Mouse (Mus musculus): ENCODE results near the gene Chrna9. TPM values are rescaled to one million over a fixed set of nuclear protein-coding genes. Genes with fewer than 3 reads are reported as not detected.

The Chrna9 gene
- polyA plus RNA-seq, 1 experiment from 2014 or later, result 2.2 TPM

GRCm38 (mm10) chr5:65941145-65941544 is 6.4 kb downstream of the Chrna9 start:
- H3K4me1 ChIP-seq (ENCODE audit: control insufficient read depth, insufficient read depth, low read length), result no peaks in the 10 kb centered on the region
- DNase-seq (ENCODE audit: low spot score), result no peak
- no peak overlapping the region for H3K4me3 ChIP-seq (ENCODE audit: low read depth, low read length)
- no peak overlapping the region for H3K4me2 ChIP-seq (ENCODE audit: low read depth, low read length)
- H3K27ac ChIP-seq (replicated peaks; ENCODE audit: low read depth, low read length), result no peak overlapping the region
- no peak for ATAC-seq (ENCODE audit: low read depth)
- H3K27me3 ChIP-seq (replicated peaks; ENCODE audit: control insufficient read depth, insufficient read depth, low read length), result no peaks in the 10 kb centered on the region
- WGBS, result 72% methylated on average over 4 of the region's 4 CpGs
- H3K9me3 ChIP-seq (ENCODE audit: control insufficient read depth, low read length), result 0 out of 2 replicates have a peak, but pooled peaks cover 3% of the 10 kb centered on the region
- H3K36me3 ChIP-seq (ENCODE audit: control insufficient read depth, insufficient read depth, low read length), result no peaks in the 10 kb centered on the region
- no peak overlapping the region for H3K9ac ChIP-seq (ENCODE audit: low read depth, low read length)

- no peak for ATAC-seq (ENCODE audit: low read depth)
- no peaks in the 10 kb centered on the region for H3K36me3 ChIP-seq (ENCODE audit: control insufficient read depth, insufficient read depth, low read length)
- H3K27ac ChIP-seq (replicated peaks; ENCODE audit: low read depth, low read length), result peak overlapping the region; percentile 52; the same call in 1 of the 2 replicates
- peaks cover 6% of the 10 kb centered on the region for H3K4me1 ChIP-seq (ENCODE audit: control insufficient read depth, insufficient read depth, low read length)
- H3K9ac ChIP-seq (ENCODE audit: low read depth, low read length), result no peak overlapping the region
- H3K9me3 ChIP-seq (ENCODE audit: control insufficient read depth, low read length), result no peaks in the 10 kb centered on the region
- WGBS, result 50% methylated on average over 3 of the region's 3 CpGs
- H3K4me2 ChIP-seq (ENCODE audit: low read depth, low read length), result no peak overlapping the region
- no peaks in the 10 kb centered on the region for H3K27me3 ChIP-seq (replicated peaks; ENCODE audit: control insufficient read depth, insufficient read depth, low read length)
- DNase-seq (ENCODE audit: low spot score), result no peak
- no peak overlapping the region for H3K4me3 ChIP-seq (ENCODE audit: low read depth, low read length)
Observed at GRCm38 (mm10) chr5:65949822-65950221, 15.1 kb downstream of the Chrna9 start.

GRCm38 (mm10) chr5:65950236-65950635 is 15.5 kb downstream of the Chrna9 start:
- H3K9me3 ChIP-seq (ENCODE audit: control insufficient read depth, low read length), result no peaks in the 10 kb centered on the region
- H3K9ac ChIP-seq (ENCODE audit: low read depth, low read length), result no peak overlapping the region
- peak overlapping the region; percentile 35 for H3K4me2 ChIP-seq (ENCODE audit: low read depth, low read length)
- no peaks in the 10 kb centered on the region for H3K36me3 ChIP-seq (ENCODE audit: control insufficient read depth, insufficient read depth, low read length)
- H3K27ac ChIP-seq (replicated peaks; ENCODE audit: low read depth, low read length), result peak overlapping the region; percentile 75
- peak; percentile 79 for ATAC-seq (ENCODE audit: low read depth)
- peaks cover 6% of the 10 kb centered on the region for H3K4me1 ChIP-seq (ENCODE audit: control insufficient read depth, insufficient read depth, low read length)
- H3K27me3 ChIP-seq (replicated peaks; ENCODE audit: control insufficient read depth, insufficient read depth, low read length), result no peaks in the 10 kb centered on the region
- WGBS, result 33% methylated on average over 6 of the region's 6 CpGs
- DNase-seq (ENCODE audit: low spot score), result peak; percentile 93
- no peak overlapping the region for H3K4me3 ChIP-seq (ENCODE audit: low read depth, low read length)

- H3K4me3 ChIP-seq (ENCODE audit: low read depth, low read length), result no peak overlapping the region
- H3K4me1 ChIP-seq (ENCODE audit: control insufficient read depth, insufficient read depth, low read length), result peaks cover 6% of the 10 kb centered on the region
- peak overlapping the region; percentile 75 for H3K27ac ChIP-seq (replicated peaks; ENCODE audit: low read depth, low read length)
- H3K9me3 ChIP-seq (ENCODE audit: control insufficient read depth, low read length), result no peaks in the 10 kb centered on the region
- H3K27me3 ChIP-seq (replicated peaks; ENCODE audit: control insufficient read depth, insufficient read depth, low read length), result no peaks in the 10 kb centered on the region
- H3K4me2 ChIP-seq (ENCODE audit: low read depth, low read length), result peak overlapping the region; percentile 35
- no peaks in the 10 kb centered on the region for H3K36me3 ChIP-seq (ENCODE audit: control insufficient read depth, insufficient read depth, low read length)
- no peak overlapping the region for H3K9ac ChIP-seq (ENCODE audit: low read depth, low read length)
- peak; percentile 41; the same call in 1 of the 2 replicates for ATAC-seq (ENCODE audit: low read depth)
- 63% methylated on average over 18 of the region's 18 CpGs for WGBS
- peak; percentile 35 for DNase-seq (ENCODE audit: low spot score)
Observed at GRCm38 (mm10) chr5:65950679-65951512, 16.2 kb downstream of the Chrna9 start.

- ATAC-seq (ENCODE audit: low read depth) (no peak), DNase-seq (ENCODE audit: low spot score) (no peak)
- Histone ChIP-seq H3K9ac (ENCODE audit: low read depth, low read length) (no peak overlapping the region), H3K4me3 (ENCODE audit: low read depth, low read length) (no peak overlapping the region), H3K27ac (replicated peaks; ENCODE audit: low read depth, low read length) (no peak overlapping the region), H3K4me1 (ENCODE audit: control insufficient read depth, insufficient read depth, low read length) (peaks cover 6% of the 10 kb centered on the region), H3K27me3 (replicated peaks; ENCODE audit: control insufficient read depth, insufficient read depth, low read length) (no peaks in the 10 kb centered on the region), H3K4me2 (ENCODE audit: low read depth, low read length) (no peak overlapping the region), H3K9me3 (ENCODE audit: control insufficient read depth, low read length) (no peaks in the 10 kb centered on the region), H3K36me3 (ENCODE audit: control insufficient read depth, insufficient read depth, low read length) (no peaks in the 10 kb centered on the region)
- 80% methylated on average over 4 of the region's 4 CpGs for WGBS
Observed at GRCm38 (mm10) chr5:65951513-65951909, 16.8 kb downstream of the Chrna9 start.

GRCm38 (mm10) chr5:65954130-65955080 is 19.7 kb downstream of the Chrna9 start:
- DNase-seq (ENCODE audit: low spot score) (no peak), ATAC-seq (ENCODE audit: low read depth) (no peak)
- H3K4me2 ChIP-seq (ENCODE audit: low read depth, low read length), result no peak overlapping the region
- 89% methylated on average over 16 of the region's 16 CpGs for WGBS
- no peak overlapping the region for H3K9ac ChIP-seq (ENCODE audit: low read depth, low read length)
- no peaks in the 10 kb centered on the region for H3K9me3 ChIP-seq (ENCODE audit: control insufficient read depth, low read length)
- no peaks in the 10 kb centered on the region for H3K27me3 ChIP-seq (replicated peaks; ENCODE audit: control insufficient read depth, insufficient read depth, low read length)
- no peaks in the 10 kb centered on the region for H3K36me3 ChIP-seq (ENCODE audit: control insufficient read depth, insufficient read depth, low read length)
- no peak overlapping the region for H3K4me3 ChIP-seq (ENCODE audit: low read depth, low read length)
- H3K4me1 ChIP-seq (ENCODE audit: control insufficient read depth, insufficient read depth, low read length), result peaks cover 6% of the 10 kb centered on the region
- H3K27ac ChIP-seq (replicated peaks; ENCODE audit: low read depth, low read length), result no peak overlapping the region

- peaks cover 2% of the 10 kb centered on the region; the same call in 1 of the 2 replicates for H3K4me1 ChIP-seq (ENCODE audit: control insufficient read depth, insufficient read depth, low read length)
- 0 out of 2 replicates have a peak overlapping the region, but pooled peaks have one; percentile 21 for H3K9ac ChIP-seq (ENCODE audit: low read depth, low read length)
- peak; percentile 45; the same call in 1 of the 2 replicates for ATAC-seq (ENCODE audit: low read depth)
- 39% methylated on average over 23 of the region's 23 CpGs for WGBS
- H3K4me2 ChIP-seq (ENCODE audit: low read depth, low read length), result peak overlapping the region; percentile 48
- no peaks in the 10 kb centered on the region for H3K36me3 ChIP-seq (ENCODE audit: control insufficient read depth, insufficient read depth, low read length)
- H3K4me3 ChIP-seq (ENCODE audit: low read depth, low read length), result peak overlapping the region; percentile 34
- DNase-seq (ENCODE audit: low spot score), result peak; percentile 76
- no peaks in the 10 kb centered on the region for H3K9me3 ChIP-seq (ENCODE audit: control insufficient read depth, low read length)
- no peaks in the 10 kb centered on the region for H3K27me3 ChIP-seq (replicated peaks; ENCODE audit: control insufficient read depth, insufficient read depth, low read length)
- H3K27ac ChIP-seq (replicated peaks; ENCODE audit: low read depth, low read length), result no peak overlapping the region
Observed at GRCm38 (mm10) chr5:65955343-65956143, 20.8 kb downstream of the Chrna9 start.

Measured in embryonic facial prominence, embryonic 14.5 days (tissue).